Mouse (Mus musculus): ENCODE measurements at regions not wholly inside any gene's neighbourhood (a gene's known extent, or its start where the extent isn't known, plus 50 kb on each side); places are given as distances from the start of the nearest gene placed in this dataset.

DNA sequence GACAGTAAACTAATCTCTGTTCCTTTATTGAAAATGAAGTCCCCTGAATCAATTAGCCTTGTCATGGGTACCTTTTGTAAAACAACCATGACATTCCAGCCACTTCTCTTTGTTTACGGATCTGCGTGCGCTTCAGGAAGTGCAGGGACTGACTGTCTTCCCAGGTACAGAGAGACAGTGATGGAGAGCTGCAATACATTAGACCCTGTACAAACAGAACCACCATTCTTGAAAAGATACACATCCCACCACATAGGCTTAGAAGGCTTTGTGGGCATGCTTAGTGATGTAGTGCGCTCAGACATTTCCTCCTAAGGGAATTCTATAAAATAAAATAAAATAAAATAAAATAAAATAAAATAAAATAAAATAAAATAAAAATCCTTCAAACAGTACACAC lies 148.8 kb upstream of the Hnrnpa3 start:
- no peak for DNase-seq (ENCODE audit: low read depth)

DNA sequence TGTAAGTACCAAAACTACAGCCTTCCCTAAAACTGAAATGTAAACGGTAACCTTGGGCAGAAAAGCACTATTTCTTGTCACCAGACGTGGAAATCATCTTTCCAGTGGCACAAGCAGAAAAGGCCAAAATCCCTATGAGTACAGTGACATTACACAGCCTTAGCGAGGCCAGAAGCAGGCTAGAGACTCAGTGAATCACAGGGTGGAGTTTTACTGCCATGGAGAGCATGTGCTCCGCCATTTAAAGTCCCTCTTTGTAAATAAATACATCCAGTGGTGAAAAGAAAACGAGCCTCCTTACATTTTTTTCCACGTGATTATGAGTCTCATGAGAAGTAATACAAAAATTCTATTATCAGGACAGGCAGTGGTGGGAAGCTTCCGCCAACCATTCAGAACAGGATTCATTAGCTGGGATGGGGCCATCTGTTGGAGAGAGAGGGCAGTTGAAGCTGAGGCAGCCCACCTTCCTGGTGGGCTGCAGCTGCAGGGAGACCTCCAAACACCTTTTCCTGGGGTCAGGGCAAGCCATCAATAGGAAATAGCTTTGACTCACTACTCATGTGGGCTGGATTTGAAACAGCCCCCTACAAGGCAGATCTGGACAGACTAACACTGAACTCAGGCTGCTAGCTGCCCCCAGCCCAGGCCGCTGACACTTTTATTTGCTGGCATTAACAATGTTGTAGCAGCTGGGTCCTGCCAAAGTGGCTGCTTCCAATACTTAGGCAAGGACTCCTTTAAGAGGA lies 146.5 kb upstream of the Hnrnpa3 start:
- DNase-seq (ENCODE audit: low read depth) = no peak

DNA sequence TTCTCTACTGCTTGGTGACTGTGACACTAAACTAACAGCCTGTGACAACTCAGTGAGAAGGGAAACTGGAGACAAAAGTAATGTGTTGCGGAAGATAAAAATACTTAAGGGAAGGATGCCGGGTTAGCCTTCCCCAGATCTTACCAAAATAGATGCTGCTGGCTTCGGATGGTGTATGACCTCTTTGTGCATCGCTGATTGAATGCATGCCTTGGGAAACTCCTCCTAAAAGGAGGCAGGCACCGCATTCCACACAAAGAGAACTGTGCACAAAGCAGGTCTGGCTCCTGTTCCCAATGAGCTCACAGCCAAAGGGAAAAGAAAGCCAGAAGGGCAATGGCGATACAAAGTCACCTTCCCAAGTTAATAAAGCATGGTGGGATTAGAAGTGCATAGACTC lies 144.9 kb upstream of the Hnrnpa3 start:
- no peak for DNase-seq (ENCODE audit: low read depth)

DNA sequence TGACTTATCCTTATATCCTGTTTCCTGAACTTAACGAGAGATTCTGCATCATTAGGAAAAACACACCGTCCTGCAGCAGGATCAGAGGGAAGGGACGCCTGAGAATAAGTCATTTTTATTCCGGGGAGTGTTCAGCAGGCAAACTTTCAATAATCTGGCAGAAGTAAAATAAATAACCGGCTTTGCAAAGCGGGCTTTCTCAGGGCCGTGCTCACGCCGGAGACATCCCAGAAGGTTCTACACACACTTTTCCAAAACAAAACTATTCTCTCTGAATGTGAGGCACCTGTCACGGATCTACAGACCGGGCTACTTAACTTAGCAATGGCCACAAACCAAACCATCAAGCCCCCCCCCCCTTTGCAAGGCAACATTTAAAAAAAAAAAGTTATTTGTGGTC lies 142.8 kb upstream of the Hnrnpa3 start:
- no peak for DNase-seq (ENCODE audit: low read depth)

DNA sequence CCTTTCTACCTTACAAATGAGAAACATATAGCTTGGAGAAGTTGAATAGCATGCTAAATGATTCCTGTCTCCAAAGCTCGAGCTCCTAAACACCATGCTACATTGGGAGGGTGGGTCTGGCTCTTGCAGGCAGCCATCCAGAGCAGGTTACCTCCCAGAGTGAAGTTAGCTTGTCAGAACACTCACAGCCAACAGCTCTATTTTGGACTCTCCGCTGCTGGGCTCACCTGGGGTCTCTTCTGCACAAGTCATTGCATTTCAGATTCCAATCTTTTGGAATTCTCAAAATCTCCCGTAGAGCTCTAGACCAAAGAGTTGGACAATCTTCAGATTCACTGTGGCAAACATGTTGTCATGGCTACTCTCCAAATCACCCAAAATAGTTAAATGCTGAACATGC lies 142.0 kb upstream of the Hnrnpa3 start:
- DNase-seq (ENCODE audit: low read depth) = no peak

DNA sequence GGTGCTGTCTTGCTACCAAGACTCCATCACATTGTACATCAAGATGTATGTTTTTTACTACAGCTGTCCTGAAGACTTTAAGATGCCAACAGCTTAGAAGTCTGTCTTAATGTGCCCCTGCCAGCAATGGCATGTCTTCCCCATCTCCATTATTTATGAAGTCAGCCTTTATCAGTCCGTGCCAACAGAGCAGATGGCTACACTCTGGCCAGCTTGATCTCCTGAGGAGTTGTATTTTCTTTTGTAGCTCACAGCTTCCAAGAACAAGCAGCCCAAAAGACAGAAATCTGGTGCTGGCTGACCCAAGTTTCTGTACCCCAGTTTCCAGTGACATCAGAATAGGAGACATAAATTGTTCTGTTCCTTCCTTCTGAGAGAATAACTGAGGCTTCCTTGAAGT lies 140.5 kb upstream of the Hnrnpa3 start:
- DNase-seq (ENCODE audit: low read depth) = no peak

DNA sequence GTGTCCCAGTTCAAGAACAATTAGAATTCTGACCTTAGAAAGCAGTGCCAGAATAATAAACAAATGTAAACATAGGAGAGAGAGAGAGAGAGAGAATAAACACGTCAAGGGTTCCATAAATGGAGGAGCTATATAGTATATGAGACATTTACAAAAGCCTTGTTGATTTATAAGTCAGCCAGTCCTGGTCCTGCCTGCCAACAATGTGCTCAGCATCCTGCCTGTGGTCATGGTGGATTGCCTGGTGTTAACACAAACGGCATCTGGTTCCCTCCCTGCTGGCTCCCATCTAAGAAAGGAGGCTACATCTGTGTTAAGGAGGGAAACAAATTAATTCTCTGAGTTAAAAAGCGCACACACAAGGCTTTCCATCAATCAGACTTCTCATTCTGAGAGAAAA lies 133.5 kb upstream of the Hnrnpa3 start:
- DNase-seq (ENCODE audit: low read depth) = no peak

DNA sequence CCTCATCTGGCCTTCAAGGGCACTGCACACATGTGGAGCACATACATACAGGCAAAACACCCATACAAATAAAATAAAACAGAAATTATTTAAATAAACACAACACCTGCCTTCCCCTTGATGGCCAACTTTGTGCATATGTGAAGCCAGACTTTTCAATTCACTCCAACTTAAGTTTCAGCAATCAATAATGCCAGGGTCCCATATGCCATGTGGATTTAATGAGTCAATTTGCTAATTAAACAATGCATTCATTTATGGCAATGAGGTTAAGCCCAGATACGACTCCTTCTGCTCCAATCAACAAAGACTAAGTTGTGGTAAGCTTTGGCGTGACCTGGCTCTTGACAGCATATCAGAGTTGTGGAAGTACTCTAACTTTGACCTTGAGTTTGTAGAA lies 130.4 kb upstream of the Hnrnpa3 start:
- no peak for DNase-seq (ENCODE audit: low read depth)

DNA sequence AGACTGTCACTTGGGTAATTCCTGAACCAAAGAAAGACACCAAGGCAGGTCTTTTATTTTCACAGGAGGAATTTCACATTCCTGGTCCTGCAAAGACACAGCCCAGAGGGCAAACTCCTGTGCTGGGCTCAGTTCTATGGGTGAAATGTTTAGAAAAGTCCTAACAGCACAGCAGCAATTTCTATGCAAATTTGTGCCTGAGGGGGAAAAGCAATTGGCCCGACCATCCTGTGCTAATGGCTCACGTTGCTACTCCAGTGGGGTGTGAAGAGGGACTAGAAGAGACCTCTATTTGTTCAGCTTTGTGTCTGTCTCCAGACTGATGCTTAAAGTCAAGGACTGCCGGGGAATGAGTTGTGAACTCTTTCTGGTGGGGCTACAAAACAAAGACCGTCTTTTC lies 120.9 kb upstream of the Hnrnpa3 start:
- DNase-seq (ENCODE audit: low read depth) = no peak

DNA sequence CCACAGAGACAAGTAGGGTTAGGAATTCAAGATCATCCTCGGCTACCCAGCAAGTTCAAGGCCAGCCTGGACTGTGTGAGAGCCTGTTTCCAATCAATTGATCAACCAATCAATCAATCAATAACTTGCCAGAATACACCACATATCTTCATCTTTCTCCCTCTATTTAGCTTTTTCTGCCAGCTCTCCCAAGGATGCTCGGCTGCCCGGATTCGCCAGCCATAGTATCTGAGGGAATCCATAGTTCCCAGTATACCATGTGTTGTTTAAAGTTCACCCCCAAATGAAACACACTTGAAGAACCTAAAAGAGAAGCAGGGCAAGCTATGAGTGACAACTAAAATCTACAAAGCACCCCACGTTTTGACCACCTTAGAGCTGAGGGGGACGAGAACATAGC lies 119.3 kb upstream of the Hnrnpa3 start:
- no peak for DNase-seq (ENCODE audit: low read depth)

DNA sequence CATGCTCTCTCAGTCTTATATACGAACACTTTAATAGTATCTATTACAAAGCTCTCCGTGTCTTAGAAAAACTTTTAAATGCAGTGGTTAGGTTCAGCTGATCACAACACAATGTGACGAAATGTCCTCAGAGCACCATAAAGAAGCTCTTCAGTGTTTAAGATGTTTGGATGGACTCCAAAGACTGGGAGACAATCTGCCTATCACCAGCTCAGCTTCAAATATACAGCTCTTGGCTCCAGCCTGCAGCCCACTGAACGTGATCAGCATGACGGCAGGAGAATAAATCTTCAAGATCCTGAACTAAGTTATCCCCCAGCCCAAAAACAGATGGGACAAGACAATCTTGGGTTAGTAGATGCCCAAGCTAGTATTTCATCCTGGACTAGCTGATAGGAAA lies 116.7 kb upstream of the Hnrnpa3 start:
- no peak for DNase-seq (ENCODE audit: low read depth)

DNA sequence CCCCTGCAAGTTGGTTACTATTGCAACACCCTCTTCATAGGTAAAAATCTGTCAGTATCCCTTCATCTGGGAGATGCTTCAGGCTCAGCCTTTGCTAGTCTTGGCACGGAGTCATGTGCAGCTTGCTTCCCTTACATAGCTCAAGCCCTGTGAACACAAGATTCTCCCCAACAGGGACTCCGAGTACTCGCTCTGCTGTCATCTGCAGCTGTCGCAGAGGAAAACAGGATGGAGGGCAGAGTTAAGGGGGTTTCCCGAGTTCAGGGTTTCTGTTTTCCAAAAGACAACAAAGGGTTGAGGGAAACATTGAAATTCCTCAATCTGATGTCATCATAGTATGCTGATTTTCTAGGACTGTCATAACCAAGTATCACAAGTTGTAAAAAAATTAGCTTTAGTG lies 116.3 kb upstream of the Hnrnpa3 start:
- no peak for DNase-seq (ENCODE audit: low read depth)

DNA sequence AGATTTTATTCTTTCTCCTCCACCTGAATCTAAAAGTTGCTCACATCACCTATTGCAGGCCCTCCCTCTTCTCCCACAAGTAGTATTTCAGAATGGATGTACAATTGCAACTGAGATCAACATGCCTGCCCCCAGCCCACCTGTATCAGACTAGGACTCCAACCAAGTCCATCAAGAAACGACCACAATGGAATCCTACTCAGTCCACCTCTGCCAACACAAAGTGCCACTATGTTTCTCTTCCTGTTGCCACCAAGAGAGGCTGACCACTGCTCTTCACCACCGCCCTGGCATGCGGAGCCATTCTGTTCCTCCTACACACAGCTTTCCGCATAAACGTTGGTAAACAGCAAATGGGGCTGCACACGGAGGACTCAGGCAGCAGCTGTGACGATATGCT lies 113.1 kb upstream of the Hnrnpa3 start:
- DNase-seq (ENCODE audit: low read depth) = no peak

DNA sequence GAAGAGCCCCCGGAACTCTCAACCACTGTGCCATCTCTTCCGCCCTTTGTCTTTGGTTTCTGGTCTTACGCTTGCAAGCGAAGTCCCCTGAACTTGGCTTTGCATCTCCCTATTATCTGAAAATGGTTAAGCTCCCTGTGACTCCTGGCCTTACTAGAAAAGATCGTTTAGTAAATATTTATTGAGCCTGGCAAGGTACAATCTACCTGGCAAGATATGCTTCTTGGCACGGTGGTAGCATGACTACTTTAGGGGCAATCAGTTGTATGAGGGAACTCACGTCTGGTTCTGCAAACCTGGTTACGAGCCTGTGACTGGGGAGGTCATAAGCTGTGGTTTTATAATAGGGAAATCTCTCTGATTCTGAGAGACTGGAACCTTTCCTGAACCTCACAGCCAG lies 103.4 kb upstream of the Hnrnpa3 start:
- no peak for DNase-seq (ENCODE audit: low read depth)

DNA sequence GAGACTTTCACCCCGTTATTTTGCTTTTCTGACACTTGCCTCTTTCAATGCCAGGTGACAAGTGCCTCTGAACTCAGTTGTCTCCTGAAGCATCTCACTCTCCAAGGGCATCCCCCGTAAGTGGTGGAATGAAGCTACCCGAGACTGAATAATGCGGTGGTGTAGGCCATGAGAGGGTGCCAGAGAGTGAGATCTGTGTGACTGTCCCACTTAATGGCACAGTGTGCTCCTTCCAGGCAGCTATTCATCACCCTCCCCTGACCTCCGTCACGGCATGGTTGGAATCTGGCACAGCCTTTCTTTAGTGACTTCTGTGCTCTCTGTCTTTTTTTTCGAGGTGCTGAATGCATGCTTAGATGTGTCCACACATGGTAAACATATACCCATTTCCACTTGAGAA lies 102.3 kb upstream of the Hnrnpa3 start:
- no peak for DNase-seq (ENCODE audit: low read depth)

DNA sequence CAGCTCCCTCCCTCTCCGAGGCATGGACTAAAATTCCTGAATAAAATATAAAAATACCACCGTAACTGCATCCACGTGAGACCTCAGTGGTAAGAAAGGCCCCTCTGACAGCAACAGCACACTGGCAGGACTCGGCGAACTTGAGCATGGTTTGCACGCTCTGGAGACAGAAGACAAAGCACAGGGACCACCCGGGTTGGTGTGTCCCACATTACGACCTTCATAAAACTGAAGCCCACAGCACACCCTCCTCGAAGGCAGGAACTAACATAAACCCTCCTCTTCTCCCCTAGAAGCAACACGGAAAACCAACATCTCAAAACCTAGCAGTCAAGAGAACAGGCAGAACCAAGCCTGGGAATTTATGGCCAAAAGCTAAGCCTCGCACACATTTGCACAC lies 101.7 kb upstream of the Hnrnpa3 start:
- no peak for DNase-seq (ENCODE audit: low read depth)

DNA sequence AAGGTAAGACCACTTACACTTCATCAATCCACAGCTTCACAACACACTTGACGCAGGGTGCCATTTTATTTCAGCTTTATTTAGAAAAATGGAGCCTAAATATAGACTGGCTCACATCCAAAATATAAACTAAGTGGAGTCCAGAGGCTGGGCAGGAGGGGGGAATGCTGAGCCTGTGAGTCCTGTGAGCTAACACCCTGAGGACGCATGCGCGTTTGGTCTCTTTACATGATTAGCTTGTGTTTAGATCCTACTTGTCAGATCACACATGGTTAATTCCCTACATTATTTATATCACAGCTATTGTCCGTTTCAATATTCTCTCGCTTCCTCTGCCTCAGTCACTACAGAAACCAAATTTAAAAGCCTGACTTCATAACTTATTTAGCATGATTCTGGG lies 99.1 kb upstream of the Hnrnpa3 start:
- no peak for DNase-seq (ENCODE audit: low read depth)

DNA sequence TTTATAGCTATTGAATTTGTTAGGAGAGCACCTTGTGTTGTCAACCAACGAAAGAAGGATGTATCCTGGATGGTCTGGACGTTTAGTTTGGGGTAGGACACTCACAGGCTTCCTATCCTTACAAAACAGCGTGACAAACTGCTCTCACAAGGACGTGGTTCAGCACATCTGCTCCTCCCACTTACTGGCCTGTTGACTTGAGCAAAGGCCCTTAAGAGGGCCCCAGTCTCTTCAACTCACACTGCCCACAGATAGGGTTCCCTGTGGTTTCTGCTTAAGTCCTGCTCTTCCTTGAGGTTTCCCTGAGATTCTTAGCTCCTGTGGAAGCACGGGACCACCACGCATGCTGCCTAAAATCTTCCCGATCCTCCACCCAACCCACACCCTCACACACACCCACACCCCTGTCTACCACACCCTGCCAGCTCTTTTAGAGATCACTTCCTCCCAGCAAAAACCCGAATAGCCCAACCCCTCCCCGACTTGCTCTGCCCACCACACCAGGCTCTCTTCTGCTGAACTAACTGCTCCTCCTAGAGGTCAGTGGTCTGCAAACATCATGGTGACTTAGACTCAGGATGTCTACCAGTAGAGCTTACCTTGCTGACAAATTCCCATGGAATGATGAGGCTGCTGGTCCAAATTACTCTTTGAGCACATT lies 95.7 kb upstream of the Hnrnpa3 start:
- DNase-seq (ENCODE audit: low read depth) = no peak

DNA sequence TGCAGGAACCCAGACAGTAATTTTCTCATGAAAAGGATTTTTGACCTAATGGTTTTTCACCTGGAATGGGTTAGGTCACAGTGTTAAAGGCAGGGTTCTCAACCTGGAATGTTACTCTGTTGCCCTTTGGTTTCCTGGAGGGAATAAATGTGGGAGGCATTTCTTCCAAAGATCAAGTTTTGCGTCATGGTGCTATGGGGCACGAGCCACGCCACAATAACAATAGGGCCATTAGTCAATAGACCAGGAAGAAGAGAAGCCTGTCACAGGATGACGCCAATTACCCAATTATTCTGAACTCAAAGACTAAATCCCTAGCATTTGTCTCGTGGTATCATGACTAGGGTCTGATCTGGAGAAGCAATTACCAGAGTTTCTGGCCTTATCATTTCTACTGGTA lies 94.3 kb upstream of the Hnrnpa3 start:
- DNase-seq (ENCODE audit: low read depth) = no peak

DNA sequence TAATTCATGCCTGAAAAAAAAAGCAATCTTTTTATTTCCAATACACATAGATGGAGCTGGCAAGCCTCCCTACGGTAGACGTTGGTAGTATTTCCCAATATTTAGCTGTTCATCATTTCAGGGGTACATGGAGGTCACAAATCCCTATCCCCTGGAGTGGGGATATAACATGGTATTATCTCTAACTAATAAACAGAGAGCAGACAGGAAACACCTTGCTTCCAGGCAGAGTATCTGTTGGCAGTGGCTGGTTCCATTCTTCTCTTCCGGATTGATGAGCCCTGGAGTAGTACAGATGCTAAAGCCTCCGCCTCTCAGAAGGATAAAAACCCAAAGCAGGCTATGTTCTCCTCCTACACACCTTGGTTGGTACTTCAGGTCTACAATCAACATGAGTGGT lies 91.9 kb upstream of the Hnrnpa3 start:
- DNase-seq (ENCODE audit: low read depth) = no peak

DNA sequence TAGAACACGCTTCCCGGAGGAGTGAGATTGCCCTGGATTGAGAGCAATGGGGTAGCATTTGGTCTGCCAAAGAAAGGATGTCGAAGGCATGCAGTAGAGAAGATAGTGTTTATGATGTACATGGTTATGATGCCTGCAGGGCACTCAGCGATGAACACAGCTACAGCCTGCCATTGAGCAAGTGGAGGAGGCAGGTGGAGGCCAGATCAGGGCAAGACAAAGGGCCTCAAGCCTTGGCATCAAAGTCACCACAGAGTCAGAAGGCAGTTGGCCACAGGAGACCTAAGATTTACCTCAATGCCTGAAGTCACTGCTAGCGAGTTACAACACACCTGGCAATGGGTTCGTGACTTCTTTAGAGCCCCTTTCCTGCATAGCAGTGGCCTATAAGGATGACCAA lies 89.3 kb upstream of the Hnrnpa3 start:
- no peak for DNase-seq (ENCODE audit: low read depth)

DNA sequence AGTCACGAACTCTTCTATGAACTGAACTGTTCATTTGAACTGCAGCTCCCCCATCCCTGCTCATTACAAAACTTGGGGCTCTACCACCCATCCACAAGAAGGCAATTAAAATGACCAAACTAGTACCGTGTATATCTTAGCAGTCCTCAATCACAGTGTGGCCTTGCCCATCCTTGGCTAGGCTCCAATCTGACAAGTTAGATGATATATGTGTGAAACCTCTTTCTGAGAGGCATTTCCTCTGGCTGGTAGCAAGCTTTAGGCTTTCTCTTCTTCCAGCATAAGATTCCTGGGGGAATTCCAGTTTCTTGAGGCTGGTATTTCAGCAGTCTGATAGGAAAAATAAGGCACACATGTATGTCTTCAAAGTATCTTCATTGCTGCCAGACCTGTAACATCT lies 88.8 kb upstream of the Hnrnpa3 start:
- DNase-seq (ENCODE audit: low read depth) = no peak

DNA sequence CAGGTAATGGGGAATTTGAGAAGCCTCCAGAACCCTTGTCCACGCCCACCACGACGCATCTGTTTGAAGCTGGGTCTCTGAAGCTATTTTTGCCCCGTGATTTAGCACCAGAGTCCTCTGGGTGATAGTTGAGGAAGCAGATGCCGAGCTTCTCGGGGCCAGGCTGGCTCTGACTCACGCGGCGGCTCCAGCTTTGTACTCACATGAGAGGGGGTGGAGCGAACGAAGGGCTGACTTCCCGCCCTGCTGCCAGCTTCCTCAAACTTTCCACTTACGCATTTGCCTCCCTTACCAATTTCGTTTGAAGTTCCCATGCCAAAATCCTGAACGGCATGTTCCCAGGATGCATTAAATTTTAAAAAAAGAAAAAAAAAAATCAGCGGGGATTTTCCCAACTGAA lies 74.1 kb upstream of the Hnrnpa3 start:
- DNase-seq (ENCODE audit: low read depth) = peak; percentile 88

DNA sequence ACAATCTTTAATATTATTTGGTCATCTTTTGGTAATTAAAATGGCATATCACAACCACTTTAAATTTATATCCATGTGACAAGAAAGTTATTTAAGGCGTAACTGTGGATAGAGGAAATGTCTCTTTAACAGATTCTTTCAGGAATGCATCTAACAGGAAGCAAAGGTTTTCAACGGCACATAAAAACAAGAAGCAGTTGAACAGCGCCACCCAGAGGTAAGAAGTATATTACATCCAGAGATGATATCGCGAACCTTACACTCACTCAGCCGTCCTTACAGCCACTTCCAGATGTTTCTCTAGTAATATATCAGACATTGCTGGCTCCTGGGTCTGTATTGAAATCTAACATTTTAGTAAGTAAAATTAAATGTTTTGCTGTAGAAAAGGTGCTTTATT lies 70.5 kb upstream of the Hnrnpa3 start:
- DNase-seq (ENCODE audit: low read depth) = peak; percentile 90

Data from NIH3T3 (cell line).